Mouse (Mus musculus) forebrain, embryonic 14.5 days (tissue): Measurements from ENCODE around the gene Plcb3. TPM values are rescaled to one million over a fixed set of nuclear protein-coding genes. Genes with fewer than 3 reads are reported as not detected.

Experiments used
- ATAC-seq: fragments of 200-750 bp; cut with Nextera tagmentation; 2 replicates; pipeline ENCODE4 v1.8.0; 2017; ENCODE audit warnings: mild to moderate bottlenecking, moderate library complexity
- DNase-seq: peaks from one replicate; pipeline ENCODE4 v3.0.0-alpha.2; 2015; ENCODE audit warnings: low spot score
- H3K27ac ChIP-seq: fragments of 300-500 bp; sonication (generic); 2 replicates; pipeline ENCODE4 v1.5.1; 2014; ENCODE audit warnings: low read depth, mild to moderate bottlenecking, control low read depth, low read length, moderate library complexity
- H3K27me3 ChIP-seq: fragments of 300-500 bp; sonication (generic); replicated peaks from 2 replicates; pipeline ENCODE4 v1.6.1; 2014; ENCODE audit warnings: low read length, control low read depth, mixed read lengths; ENCODE audit not compliant: control insufficient read depth, insufficient read depth
- H3K36me3 ChIP-seq: fragments of 300-500 bp; sonication (generic); 2 replicates; pipeline ENCODE4 v1.6.1; 2014; ENCODE audit warnings: low read length, control low read depth; ENCODE audit not compliant: control insufficient read depth, insufficient read depth
- H3K4me1 ChIP-seq: fragments of 300-500 bp; sonication (generic); 2 replicates; pipeline ENCODE4 v1.6.1; 2014; ENCODE audit warnings: antibody characterized with exemption, low read length, control low read depth; ENCODE audit not compliant: control insufficient read depth, insufficient read depth
- H3K4me2 ChIP-seq: fragments of 300-500 bp; sonication (generic); 2 replicates; pipeline ENCODE4 v1.6.1; 2014; ENCODE audit warnings: mild to moderate bottlenecking, control low read depth, low read length
- H3K4me3 ChIP-seq: fragments of 300-500 bp; sonication (generic); 2 replicates; pipeline ENCODE4 v1.5.1; 2014; ENCODE audit warnings: low read depth, low read length, control low read depth
- H3K9ac ChIP-seq: fragments of 300-500 bp; sonication (generic); 2 replicates; pipeline ENCODE4 v1.6.1; 2014; ENCODE audit warnings: mild to moderate bottlenecking, low read length, control low read depth, moderate library complexity
- H3K9me3 ChIP-seq: fragments of 300-500 bp; sonication (generic); replicated peaks from 2 replicates; pipeline ENCODE4 v1.6.1; 2016; ENCODE audit warnings: low read length, control low read depth, mixed read lengths; ENCODE audit not compliant: control insufficient read depth
- whole genome bisulfite sequencing: fragments of 180-500 bp; shearing (Covaris S2); extraction: QIAGEN DNeasy Blood & Tissue Kit; methylation state at CpG from one replicate; pipeline ENCODE4 v1.1.7; 2014; 5-methylcytosine and 5-hydroxymethylcytosine counted together
- polyA plus RNA-seq: library from polyadenylated mRNA; unstranded; fragments of >200 nt; fragmentation: Nextera tagmentation; extraction: Ambion mirVana; gene quantifications from 2 replicates; pipeline ENCODE4 v1.2.1, GENCODE M21; 2014

Plcb3 gene
- polyA plus RNA-seq, 1 experiment from 2014 or later: 6.7 TPM

DNA sequence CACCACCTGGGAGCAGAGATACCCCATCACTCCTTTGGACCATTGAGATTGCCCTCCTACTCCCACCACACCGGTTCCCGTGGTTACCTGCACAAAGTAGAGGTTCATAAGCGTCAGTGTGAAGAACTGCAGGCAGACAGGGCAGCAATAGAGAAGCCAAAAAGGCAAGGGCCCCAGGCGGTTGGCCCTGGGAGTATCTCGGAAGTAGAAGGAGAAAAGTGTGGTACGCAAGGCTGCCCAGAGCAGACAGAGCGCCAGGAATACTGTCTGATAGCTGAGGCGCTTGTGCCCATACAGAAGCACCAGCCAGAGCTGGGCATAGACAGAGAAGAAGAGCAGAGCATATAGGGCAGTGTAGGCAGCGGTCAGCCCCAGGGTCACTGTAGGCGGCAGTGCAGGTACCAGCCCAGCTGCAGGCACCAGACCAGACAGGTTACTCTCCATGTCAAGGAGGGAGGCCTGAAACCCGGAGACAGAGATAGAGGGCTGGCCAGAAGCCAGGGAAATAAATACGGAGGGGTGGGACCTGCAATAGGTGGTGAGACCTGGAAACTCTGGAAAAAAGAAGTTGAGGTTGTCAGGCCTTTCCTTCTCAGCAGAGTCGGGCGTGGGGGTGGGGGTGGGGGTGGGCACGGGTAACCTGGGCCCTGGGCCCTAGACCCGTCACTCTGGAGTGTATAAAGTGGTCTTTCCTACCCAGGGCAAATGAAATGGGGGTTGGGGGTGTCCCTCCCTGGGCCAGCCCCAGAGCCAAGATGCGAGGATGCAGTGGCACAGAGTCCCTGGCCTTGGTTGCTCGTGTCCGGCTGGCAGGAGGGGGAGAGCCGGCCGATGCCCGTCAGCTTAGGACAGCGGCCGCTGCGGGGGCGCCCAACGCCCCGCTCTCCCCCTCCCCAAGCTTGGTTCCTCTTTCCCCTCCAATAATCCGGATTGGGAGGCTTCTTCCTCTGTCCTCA, 35.6 kb downstream of the Plcb3 start:
- 22% methylated on average over 29 of the region's 29 CpGs for WGBS

DNA sequence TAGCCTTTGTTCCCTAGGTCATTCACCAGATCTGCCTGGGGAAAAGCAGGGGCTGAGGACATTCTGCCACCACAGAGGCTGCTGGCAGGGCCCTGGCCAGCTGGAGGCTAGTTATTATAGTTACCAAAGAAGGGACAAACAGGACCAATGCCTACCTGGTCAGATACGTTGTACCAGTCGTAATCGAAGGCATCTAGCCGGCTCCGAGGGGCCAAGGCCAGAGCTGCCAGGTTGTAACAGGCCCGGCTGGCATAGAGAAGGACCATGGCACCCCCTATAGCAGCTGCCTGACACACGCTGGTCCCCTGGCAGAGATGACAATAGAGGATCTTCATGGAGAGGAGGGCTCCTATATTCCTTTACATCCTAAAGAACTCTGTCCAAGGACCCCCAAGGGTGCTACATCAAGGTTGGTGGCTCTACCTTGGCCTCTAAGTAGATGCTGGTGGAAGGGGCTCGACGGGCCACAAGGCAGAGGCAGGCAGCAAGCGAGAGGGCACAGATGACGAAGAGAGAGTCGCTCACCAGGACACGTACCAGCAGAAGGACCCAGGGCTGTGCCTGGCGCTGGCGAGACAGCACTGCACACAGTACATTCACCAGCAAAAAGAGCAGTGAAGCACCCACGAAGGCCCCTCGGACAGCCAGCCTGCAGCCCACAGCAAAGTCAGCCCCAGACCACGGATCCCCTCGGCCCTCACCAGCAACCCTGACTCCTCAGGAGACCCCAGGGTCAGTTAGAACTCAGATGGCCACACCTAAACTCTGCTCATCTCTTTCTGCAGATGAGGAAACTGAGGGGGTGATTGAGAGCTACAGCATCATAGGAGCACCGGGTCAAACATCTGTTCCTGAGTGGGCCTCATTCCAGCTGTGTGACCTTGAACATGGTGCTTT, 36.9 kb downstream of the Plcb3 start:
- DNase-seq (no peak), ATAC-seq (no peak)
- H3K27me3 ChIP-seq: peaks cover 19% of the 10 kb centered on the region
- H3K9ac ChIP-seq: peak overlapping the region; percentile 1
- H3K9me3 ChIP-seq: no peaks in the 10 kb centered on the region
- H3K4me2 ChIP-seq: peak overlapping the region; percentile 97; the same call in 1 of the 2 replicates
- no peaks in the 10 kb centered on the region for H3K36me3 ChIP-seq
- H3K4me3 ChIP-seq: 0 out of 2 replicates have a peak overlapping the region, but pooled peaks have one; percentile 77
- H3K27ac ChIP-seq: no peak overlapping the region
- H3K4me1 ChIP-seq: peaks cover 25% of the 10 kb centered on the region
- WGBS: 90% methylated on average over 20 of the region's 20 CpGs

More for the DNA sequence above, 35.6 kb downstream of the Plcb3 start:
- peak overlapping the region; percentile 86 for H3K9ac ChIP-seq
- peaks cover 25% of the 10 kb centered on the region for H3K4me1 ChIP-seq
- H3K36me3 ChIP-seq: 0 out of 2 replicates have a peak, but pooled peaks cover 3% of the 10 kb centered on the region
- peak overlapping the region; percentile 77 for H3K4me3 ChIP-seq
- H3K27me3 ChIP-seq: peaks cover 8% of the 10 kb centered on the region
- ATAC-seq (peak; percentile 27), DNase-seq (no peak)
- no peak overlapping the region for H3K27ac ChIP-seq
- peak overlapping the region; percentile 97 for H3K4me2 ChIP-seq
- H3K9me3 ChIP-seq: no peaks in the 10 kb centered on the region

DNA sequence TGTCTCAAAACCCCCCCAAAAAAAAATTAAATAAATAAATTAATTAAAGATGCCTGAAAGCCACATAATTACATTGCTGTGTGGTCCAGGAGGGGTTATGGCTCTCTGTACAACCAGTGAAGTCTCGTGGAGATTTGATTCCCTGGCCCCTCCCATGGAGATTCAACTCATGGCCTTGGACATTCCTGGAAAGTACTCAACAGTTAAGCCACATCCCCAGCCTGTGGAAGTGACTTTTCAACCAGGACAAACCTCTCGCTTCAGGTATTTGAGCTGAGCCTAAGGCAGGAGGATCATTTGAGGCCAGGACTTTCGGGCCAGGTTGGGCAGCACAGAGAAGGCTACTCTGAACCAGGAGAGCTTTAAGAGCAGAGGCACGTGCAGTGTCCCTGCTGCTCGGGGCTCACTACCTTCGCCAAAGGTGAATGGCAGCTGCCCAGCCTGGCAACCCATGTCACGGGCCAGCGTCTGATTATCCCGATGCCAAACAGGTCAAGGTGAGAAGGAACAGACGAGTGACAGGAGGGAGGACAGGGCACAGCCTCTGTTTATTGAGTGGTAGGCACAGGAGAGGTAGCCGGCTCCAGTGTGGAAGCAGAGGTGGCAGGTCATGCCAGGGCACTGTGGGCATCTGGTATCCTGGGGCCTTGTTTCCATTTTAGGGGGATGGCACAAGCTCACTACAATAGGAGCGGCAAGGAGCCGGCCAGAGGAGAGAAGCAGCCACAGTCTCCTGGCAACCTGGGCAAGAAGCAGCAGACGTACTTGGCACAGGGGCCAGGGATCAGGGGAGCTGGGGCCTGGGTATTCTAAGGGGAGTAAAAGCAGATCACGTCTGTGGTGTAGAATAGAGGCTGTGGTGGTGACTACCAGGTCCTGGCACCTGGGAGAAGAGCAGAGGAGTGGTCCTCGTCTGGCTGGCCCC, 38.5 kb downstream of the Plcb3 start:
- DNase-seq: no peak
- no peaks in the 10 kb centered on the region for H3K36me3 ChIP-seq
- no peak overlapping the region for H3K4me3 ChIP-seq
- H3K9ac ChIP-seq: no peak overlapping the region
- H3K9me3 ChIP-seq: no peaks in the 10 kb centered on the region
- H3K27me3 ChIP-seq: peaks cover 35% of the 10 kb centered on the region
- no peak overlapping the region for H3K27ac ChIP-seq
- H3K4me1 ChIP-seq: peaks cover 25% of the 10 kb centered on the region
- ATAC-seq: no peak
- H3K4me2 ChIP-seq: no peak overlapping the region
- WGBS: 77% methylated on average over 16 of the region's 16 CpGs

DNA sequence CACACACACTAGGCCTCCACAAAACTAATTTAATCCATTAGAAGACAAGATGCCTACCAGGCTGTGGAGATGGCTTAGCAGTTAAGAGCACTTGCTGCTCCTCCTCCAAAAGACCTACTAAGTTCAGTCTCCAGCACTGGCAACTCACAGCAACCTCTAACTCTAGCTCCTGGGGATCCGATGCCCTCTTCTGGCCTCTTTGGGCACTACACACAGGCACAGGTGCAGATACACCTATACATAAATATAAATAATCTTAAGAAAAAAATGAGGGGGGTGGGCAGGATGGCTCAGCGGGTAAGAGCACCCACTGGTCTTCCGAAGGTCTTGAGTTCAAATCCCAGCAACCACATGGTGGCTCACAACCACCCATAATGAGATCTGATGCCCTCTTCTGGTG, 40.0 kb downstream of the Plcb3 start:
- H3K9ac ChIP-seq: no peak overlapping the region
- no peaks in the 10 kb centered on the region for H3K9me3 ChIP-seq
- ATAC-seq (no peak), DNase-seq (no peak)
- 28% methylated on average over 3 of the region's 3 CpGs for WGBS
- peaks cover 49% of the 10 kb centered on the region for H3K27me3 ChIP-seq
- no peak overlapping the region for H3K4me3 ChIP-seq
- H3K27ac ChIP-seq: no peak overlapping the region
- H3K36me3 ChIP-seq: no peaks in the 10 kb centered on the region
- peaks cover 21% of the 10 kb centered on the region for H3K4me1 ChIP-seq
- no peak overlapping the region for H3K4me2 ChIP-seq

DNA sequence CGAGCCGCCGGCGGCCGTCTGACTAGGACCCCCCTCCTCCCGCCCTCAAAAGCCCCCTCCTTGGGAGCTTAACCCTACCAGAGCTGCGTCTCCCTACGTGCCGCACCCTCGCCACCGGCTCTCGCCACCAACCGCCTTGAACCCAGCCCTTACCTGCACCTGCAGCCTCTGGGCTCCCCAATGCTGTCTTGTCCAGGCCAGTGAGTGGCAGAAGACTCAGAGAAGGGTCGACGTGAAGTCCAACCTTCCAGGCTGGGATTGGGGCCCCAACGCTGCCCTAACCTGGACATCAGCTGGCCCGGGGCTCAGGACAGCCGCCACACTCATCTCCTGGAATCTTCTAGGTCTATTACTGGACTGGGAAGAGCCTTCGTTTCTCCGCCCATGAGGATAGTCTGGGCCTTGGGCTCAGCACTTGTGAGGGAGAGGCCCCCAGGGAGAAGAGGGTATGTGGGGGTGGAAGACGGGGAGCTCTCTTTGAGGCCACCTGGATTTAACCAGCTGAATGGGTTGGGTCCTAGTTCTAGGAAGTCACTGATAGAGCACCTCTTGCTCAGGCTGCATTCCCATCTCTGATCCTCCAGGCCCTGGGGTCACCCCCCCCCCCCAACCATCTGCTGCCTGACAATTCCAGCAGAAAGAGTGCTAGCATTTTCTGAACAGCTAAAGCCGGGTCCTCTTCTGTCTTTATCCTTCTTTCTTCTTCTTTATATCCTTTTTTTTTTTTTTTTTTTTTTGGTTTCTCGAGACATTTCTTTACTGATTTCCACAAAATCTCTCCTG, 41.9 kb downstream of the Plcb3 start, which contains the start of gene Kcnk4:
Gene Kcnk4, minus strand, starts transcription at position 321 of the 783 bp plus-strand sequence.
- Histone ChIP-seq H3K9me3 (no peaks in the 10 kb centered on the region), H3K36me3 (no peaks in the 10 kb centered on the region), H3K4me2 (peak within 1 kb of the TSS; percentile 59), H3K27me3 (peaks cover 61% of the 10 kb centered on the region), H3K27ac (no peak within 1 kb of the TSS), H3K9ac (peak within 1 kb of the TSS; percentile 56), H3K4me1 (peaks cover 5% of the 10 kb centered on the region; the same call in 1 of the 2 replicates), H3K4me3 (peak within 1 kb of the TSS; percentile 33)
- DNase-seq (no peak), ATAC-seq (peak; percentile 16; the same call in 1 of the 2 replicates)
- WGBS: 9% methylated on average over 23 of the region's 23 CpGs

DNA sequence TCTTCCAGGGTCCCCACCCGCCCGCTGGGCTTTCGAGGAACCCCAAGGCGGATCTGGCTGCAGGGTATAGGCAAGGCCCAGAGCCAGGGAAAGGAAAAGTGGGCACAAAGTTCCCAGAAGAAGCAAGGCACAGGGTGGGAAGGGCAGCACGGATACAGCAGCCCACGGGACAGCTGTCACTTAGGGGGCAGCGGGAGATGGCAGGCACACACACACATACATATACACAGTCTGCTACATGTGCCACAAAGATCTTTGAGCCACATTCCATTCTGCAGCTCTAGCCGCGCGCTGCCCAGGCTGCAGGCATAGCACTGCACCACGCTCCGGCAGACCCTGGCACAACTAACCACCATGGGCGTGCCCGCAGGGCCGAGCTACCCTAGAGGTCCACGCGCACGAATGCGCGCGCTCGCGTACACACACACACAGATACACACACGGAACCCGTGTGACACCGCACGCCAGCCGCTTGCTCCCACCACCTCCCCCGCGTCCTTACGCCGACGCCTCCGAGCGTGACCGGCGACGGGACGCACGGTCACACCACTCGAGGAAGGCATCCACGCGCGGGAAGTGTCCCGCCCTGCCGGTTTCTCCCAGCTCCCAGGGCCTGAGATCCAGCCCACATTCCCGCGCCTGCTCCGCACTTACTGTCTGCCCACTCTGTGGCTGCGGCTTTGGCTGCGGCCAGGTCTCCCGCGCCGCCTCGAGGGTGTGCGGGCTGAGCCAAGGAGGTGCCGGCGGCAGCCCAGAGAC, 42.7 kb downstream of the Plcb3 start:
- H3K4me2 ChIP-seq: peak overlapping the region; percentile 59
- no peaks in the 10 kb centered on the region for H3K36me3 ChIP-seq
- H3K9ac ChIP-seq: peak overlapping the region; percentile 56
- peak overlapping the region; percentile 33 for H3K4me3 ChIP-seq
- no peaks in the 10 kb centered on the region for H3K9me3 ChIP-seq
- peaks cover 5% of the 10 kb centered on the region; the same call in 1 of the 2 replicates for H3K4me1 ChIP-seq
- DNase-seq (no peak), ATAC-seq (peak; percentile 62)
- 5% methylated on average over 55 of the region's 58 CpGs for WGBS
- peaks cover 64% of the 10 kb centered on the region for H3K27me3 ChIP-seq
- no peak overlapping the region for H3K27ac ChIP-seq

DNA sequence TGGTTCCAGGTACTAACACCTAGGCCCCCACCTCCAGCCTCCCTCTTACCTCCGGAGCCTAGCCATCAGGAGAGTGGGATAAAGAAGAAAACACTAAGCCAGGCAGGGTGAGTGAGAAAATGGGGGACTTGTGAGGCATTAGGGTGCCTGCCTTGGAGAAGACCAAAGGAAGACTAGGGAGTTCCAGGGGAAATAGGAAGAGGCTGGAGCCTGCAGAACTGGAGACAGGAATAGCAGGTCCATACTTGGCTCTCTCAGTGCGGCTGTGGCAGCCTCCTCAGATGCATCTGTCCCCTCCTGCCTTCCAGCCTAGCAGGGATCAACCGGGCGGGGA, 43.2 kb downstream of the Plcb3 start:
- WGBS: 17% methylated on average over 4 of the region's 4 CpGs
- Histone ChIP-seq H3K27me3 (peaks cover 68% of the 10 kb centered on the region), H3K27ac (no peak overlapping the region), H3K9me3 (no peaks in the 10 kb centered on the region), H3K4me3 (no peak overlapping the region), H3K9ac (peak overlapping the region; percentile 56; the same call in 1 of the 2 replicates), H3K36me3 (no peaks in the 10 kb centered on the region), H3K4me2 (no peak overlapping the region), H3K4me1 (peaks cover 3% of the 10 kb centered on the region; the same call in 1 of the 2 replicates)
- DNase-seq (no peak), ATAC-seq (no peak)
